Mouse (Mus musculus) liver, embryonic 14.5 days (tissue): ENCODE measurements around the gene Gzma.

Experiments
- CTCF ChIP-seq: IDR thresholded peaks from 2 replicates; pipeline ENCODE4 v1.5.1; 2016; ENCODE audit warnings: antibody characterized with exemption, low read depth, control low read depth
- EP300 ChIP-seq: IDR thresholded peaks from 2 replicates; pipeline ENCODE4 v1.6.1; 2016; ENCODE audit warnings: antibody characterized with exemption, low read depth

DNA sequence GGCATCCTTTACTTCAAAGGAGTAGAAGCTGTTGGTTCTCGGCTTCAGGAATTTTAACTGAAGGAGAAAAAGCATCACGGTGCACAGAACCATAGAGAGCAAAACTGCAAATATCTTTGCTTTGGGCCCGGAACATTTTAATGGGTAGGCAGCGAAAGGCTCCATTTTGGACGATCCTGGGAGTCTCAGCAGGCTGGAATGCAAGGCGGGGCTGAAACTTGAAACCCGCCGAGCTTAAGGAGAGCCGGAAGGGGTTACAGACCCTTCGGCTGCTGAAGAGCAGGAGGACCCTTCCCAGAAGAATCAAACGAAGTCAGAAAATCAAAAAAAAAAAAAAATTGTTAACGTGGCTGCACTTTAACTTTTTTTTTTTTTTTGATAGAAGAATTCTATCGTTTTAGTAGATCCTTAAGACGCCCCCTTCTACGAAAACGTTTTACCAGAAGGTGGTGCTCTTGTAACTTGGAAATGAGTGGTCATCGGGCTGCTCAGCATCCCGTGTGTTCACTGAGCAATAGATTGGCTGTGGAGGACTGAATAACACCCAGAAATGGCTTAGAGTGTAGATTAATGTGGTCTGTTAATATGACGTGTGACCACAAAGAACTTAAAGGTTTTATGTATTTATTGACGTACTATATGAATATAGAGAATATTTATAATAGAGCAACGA, 54.4 kb downstream of the Gzma start, which contains the start of gene Gpx8:
- TF ChIP-seq CTCF (peak; percentile 26), EP300 (no peak)
